Mouse (Mus musculus): ENCODE measurements at regions not wholly inside any gene's neighbourhood (a gene's known extent, or its start where the extent isn't known, plus 50 kb on each side); places are given as distances from the start of the nearest gene placed in this dataset.

DNA sequence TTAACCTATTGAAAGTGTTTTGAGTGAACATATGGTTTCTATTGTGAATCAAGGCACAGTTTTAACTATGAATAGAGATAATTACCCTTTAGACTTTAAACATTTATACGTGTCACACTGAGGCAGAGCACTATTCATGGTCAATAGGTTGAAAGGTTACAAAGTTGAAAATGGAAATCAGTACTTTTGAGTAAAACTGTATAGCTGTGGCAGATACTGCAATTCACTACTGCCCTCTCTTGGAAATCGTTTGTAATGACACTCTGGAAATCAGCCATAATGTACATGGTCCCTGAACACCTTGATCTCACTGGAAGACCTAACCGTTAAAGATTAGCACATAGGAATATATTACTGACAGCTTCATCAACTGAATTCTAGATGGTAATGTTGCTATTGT, 215.3 kb upstream of the Adgrl4 start:
- Histone ChIP-seq H3K36me3 (ENCODE audit: control insufficient read depth, insufficient read depth, low read length) (no peaks in the 10 kb centered on the region), H3K4me2 (ENCODE audit: low read length) (no peak overlapping the region), H3K27ac (ENCODE audit: low read depth, low read length) (no peak overlapping the region), H3K27me3 (replicated peaks; ENCODE audit: control insufficient read depth, insufficient read depth, low read length) (no peaks in the 10 kb centered on the region), H3K9me3 (ENCODE audit: control insufficient read depth, low read length) (0 out of 2 replicates have a peak, but pooled peaks cover 2% of the 10 kb centered on the region), H3K4me1 (ENCODE audit: control insufficient read depth, insufficient read depth, low read depth, low read length) (no peaks in the 10 kb centered on the region), H3K4me3 (ENCODE audit: low read length) (no peak overlapping the region), H3K9ac (ENCODE audit: low read depth, low read length) (no peak overlapping the region)
- ATAC-seq: 0 out of 2 replicates have a peak, but pooled peaks have one; percentile 24
- 13% methylated on average over 3 of the region's 3 CpGs for WGBS

DNA sequence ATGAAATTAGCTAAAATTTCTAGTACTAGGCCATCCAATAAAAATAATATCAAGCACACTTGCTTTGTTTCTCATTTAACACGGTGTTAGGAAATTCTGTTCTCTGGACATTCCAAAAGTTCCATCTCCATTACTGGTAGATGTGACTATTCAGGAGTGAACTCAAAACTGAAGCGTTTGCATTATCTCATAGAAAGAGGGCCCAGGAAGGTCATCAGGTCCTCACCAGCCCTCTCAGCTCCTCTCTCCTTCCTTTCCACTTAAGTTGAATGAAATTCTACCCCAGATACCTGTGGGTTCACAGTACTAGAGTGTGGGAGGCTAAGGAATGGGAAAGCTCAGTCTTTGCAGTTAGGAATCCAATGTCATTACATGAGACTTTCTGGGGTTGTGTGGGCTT, 185.2 kb upstream of the Adgrl4 start:
- 83% methylated on average over 2 of the region's 2 CpGs for WGBS
- ATAC-seq: no peak
- no peak overlapping the region for H3K27ac ChIP-seq (ENCODE audit: low read depth, low read length)

DNA sequence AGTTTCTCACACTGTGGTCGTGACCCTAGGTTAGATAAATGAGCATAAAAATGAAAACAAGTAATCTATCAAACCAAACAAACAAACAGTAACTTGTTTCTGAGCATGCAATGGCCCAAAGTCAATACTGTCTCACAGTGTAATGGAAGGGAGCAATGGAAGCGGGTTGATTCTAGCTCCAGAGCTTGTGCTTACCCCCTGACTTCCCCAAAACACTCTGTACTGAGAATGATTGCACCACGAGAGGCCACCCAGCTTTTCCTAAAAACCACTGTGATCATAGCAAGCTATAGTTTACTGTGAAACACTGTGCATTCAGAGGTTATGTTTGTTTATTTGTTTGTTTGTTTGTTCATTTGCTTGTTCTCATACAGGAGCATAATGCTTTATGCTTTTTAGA, 174.9 kb upstream of the Adgrl4 start:
- no peak for ATAC-seq

More for the DNA sequence above, 185.2 kb upstream of the Adgrl4 start:
- Histone ChIP-seq H3K27me3 (replicated peaks; ENCODE audit: control insufficient read depth, insufficient read depth, low read length) (no peaks in the 10 kb centered on the region), H3K9me3 (ENCODE audit: control insufficient read depth, low read length) (no peaks in the 10 kb centered on the region), H3K4me2 (ENCODE audit: low read length) (no peak overlapping the region), H3K9ac (ENCODE audit: low read depth, low read length) (no peak overlapping the region), H3K36me3 (ENCODE audit: control insufficient read depth, insufficient read depth, low read length) (no peaks in the 10 kb centered on the region), H3K4me3 (ENCODE audit: low read length) (no peak overlapping the region), H3K4me1 (ENCODE audit: control insufficient read depth, insufficient read depth, low read depth, low read length) (no peaks in the 10 kb centered on the region)

DNA sequence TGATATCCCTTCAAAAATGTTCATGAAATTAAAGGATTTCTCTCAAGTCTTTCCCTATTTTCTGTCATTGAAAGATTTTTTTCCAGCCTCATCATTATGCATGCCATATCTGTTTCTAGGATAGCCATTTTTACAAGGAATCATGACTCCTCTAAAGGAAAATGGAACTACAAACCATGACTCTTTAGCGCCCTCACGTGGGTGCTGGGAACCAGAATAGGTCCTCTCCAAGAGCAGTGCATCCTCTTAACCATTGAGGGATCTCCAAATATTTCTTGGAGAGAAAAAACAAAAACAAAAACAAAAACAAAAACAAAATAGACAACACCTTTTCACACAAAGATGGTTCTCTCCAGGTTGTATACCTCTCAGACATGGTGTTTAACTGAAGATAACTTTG, 172.0 kb upstream of the Adgrl4 start:
- Histone ChIP-seq H3K4me1 (ENCODE audit: control insufficient read depth, insufficient read depth, low read depth, low read length) (no peaks in the 10 kb centered on the region), H3K9me3 (ENCODE audit: control insufficient read depth, low read length) (no peaks in the 10 kb centered on the region), H3K4me3 (ENCODE audit: low read length) (no peak overlapping the region), H3K9ac (ENCODE audit: low read depth, low read length) (no peak overlapping the region), H3K27me3 (replicated peaks; ENCODE audit: control insufficient read depth, insufficient read depth, low read length) (no peaks in the 10 kb centered on the region), H3K27ac (ENCODE audit: low read depth, low read length) (no peak overlapping the region), H3K36me3 (ENCODE audit: control insufficient read depth, insufficient read depth, low read length) (no peaks in the 10 kb centered on the region), H3K4me2 (ENCODE audit: low read length) (no peak overlapping the region)
- 19% methylated on average over 2 of the region's 2 CpGs for WGBS
- no peak for ATAC-seq

More for the DNA sequence above, 174.9 kb upstream of the Adgrl4 start:
- no peak overlapping the region for H3K4me3 ChIP-seq (ENCODE audit: low read length)
- no peak overlapping the region for H3K27ac ChIP-seq (ENCODE audit: low read depth, low read length)
- H3K4me2 ChIP-seq (ENCODE audit: low read length): no peak overlapping the region
- H3K9ac ChIP-seq (ENCODE audit: low read depth, low read length): no peak overlapping the region
- no peaks in the 10 kb centered on the region for H3K9me3 ChIP-seq (ENCODE audit: control insufficient read depth, low read length)
- H3K36me3 ChIP-seq (ENCODE audit: control insufficient read depth, insufficient read depth, low read length): no peaks in the 10 kb centered on the region
- no peaks in the 10 kb centered on the region for H3K4me1 ChIP-seq (ENCODE audit: control insufficient read depth, insufficient read depth, low read depth, low read length)
- H3K27me3 ChIP-seq (replicated peaks; ENCODE audit: control insufficient read depth, insufficient read depth, low read length): no peaks in the 10 kb centered on the region
- WGBS: 84% methylated on average over 3 of the region's 3 CpGs

DNA sequence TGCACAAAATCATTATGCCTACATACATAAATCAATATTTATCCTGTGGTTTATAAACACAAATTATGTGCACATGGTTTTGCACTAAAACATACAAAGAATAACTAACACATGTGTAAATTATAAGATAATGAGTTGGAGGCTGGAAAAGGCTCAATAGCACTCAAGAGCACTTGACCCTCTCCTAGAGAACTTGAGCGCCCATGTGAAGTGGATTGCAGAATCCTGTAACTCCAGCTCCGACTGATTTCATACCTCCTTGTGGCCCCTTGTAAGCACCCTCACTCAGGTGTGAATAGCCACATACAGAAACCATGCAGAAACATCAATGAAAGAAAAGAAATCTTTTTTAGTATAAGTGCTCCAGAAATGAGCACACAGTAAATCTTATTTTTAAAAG, 168.2 kb upstream of the Adgrl4 start:
- Histone ChIP-seq H3K27me3 (replicated peaks; ENCODE audit: control insufficient read depth, insufficient read depth, low read length) (no peaks in the 10 kb centered on the region), H3K9me3 (ENCODE audit: control insufficient read depth, low read length) (no peaks in the 10 kb centered on the region), H3K9ac (ENCODE audit: low read depth, low read length) (no peak overlapping the region), H3K4me1 (ENCODE audit: control insufficient read depth, insufficient read depth, low read depth, low read length) (no peaks in the 10 kb centered on the region), H3K27ac (ENCODE audit: low read depth, low read length) (no peak overlapping the region), H3K36me3 (ENCODE audit: control insufficient read depth, insufficient read depth, low read length) (no peaks in the 10 kb centered on the region), H3K4me2 (ENCODE audit: low read length) (no peak overlapping the region), H3K4me3 (ENCODE audit: low read length) (no peak overlapping the region)
- no peak for ATAC-seq
- WGBS: 90% methylated on average over 2 of the region's 2 CpGs

DNA sequence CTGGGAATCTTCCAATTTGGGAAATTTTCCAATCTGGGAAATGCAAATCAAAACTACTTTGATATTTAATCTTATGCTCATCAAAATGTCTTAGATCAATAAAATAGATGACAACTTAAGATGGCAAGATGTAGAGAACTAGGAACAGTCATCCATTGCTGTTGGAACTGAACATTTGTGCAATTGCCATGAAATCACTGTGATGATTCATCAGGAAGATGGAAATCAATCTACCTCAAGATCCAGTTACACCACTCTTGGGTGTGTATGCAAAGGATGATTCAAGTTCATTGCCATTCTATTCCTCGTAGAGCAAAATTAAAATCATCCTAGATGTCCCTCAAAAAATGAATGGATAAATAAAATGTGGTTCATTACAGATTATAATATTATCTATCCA, 153.9 kb upstream of the Adgrl4 start:
- no peaks in the 10 kb centered on the region for H3K27me3 ChIP-seq (replicated peaks; ENCODE audit: control insufficient read depth, insufficient read depth, low read length)
- H3K9me3 ChIP-seq (ENCODE audit: control insufficient read depth, low read length): no peaks in the 10 kb centered on the region
- no peak overlapping the region for H3K4me2 ChIP-seq (ENCODE audit: low read length)
- no peaks in the 10 kb centered on the region for H3K36me3 ChIP-seq (ENCODE audit: control insufficient read depth, insufficient read depth, low read length)
- ATAC-seq: no peak
- H3K27ac ChIP-seq (ENCODE audit: low read depth, low read length): no peak overlapping the region
- H3K4me3 ChIP-seq (ENCODE audit: low read length): no peak overlapping the region
- H3K4me1 ChIP-seq (ENCODE audit: control insufficient read depth, insufficient read depth, low read depth, low read length): no peaks in the 10 kb centered on the region
- WGBS: 92% methylated on average over 1 of the region's 1 CpGs
- no peak overlapping the region for H3K9ac ChIP-seq (ENCODE audit: low read depth, low read length)

DNA sequence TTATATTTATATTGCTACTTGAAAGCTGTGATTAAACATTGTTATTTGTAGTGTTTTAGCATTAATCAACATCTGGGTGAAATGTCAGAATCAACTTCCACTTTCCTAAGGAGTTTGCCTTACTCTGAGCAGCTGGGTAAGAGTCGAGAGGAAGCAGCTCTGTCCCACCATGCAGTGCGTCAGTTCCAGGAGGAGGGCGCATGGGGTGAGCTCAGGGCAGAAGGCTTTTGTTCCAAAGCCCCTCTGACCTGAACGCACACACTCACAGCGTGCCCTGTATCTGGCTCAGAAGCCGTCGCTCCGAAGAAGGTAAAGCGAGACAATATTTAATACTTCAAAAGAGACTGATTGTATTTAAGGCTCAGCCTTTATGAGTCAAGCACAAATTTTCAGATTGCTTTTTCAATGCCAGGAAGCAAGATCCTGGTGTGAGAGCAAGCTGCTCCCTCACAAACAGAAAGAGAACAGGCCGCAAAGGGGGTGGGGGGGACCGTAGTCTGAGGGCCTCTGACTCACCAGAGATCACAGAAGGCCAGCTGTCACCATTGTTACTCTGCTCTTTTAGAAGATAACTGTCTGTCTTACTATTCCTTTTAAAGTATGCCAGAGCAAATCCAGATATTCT, 143.6 kb upstream of the Adgrl4 start:
- Histone ChIP-seq H3K36me3 (ENCODE audit: control insufficient read depth, insufficient read depth, low read length) (no peaks in the 10 kb centered on the region), H3K9me3 (ENCODE audit: control insufficient read depth, low read length) (no peaks in the 10 kb centered on the region), H3K4me1 (ENCODE audit: control insufficient read depth, insufficient read depth, low read depth, low read length) (peaks cover 2% of the 10 kb centered on the region; the same call in 1 of the 2 replicates), H3K4me3 (ENCODE audit: low read length) (no peak overlapping the region), H3K4me2 (ENCODE audit: low read length) (peak overlapping the region; percentile 1; the same call in 1 of the 2 replicates), H3K27ac (ENCODE audit: low read depth, low read length) (no peak overlapping the region), H3K27me3 (replicated peaks; ENCODE audit: control insufficient read depth, insufficient read depth, low read length) (no peaks in the 10 kb centered on the region), H3K9ac (ENCODE audit: low read depth, low read length) (no peak overlapping the region)
- peak; percentile 82 for ATAC-seq
- 17% methylated on average over 11 of the region's 11 CpGs for WGBS

DNA sequence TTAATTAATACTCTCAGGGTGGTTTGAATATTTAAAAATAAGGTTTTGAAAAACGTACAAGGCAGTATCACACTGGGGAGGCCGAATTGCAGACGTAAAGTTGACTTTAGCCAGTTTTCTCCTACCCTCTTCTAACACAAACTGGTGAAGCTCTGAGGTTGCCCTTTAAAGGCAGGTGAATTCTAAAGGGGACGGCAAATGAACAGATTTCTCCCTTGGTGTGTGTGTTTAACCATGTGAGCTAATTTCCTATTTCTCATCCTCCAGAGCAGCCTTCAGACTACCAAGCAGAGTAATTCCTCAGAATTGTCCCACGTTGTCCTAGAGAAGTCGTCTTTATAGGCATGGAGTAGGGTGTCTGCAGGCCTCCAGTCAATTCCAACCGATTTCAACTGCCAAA, 143.1 kb upstream of the Adgrl4 start:
- Histone ChIP-seq H3K9me3 (ENCODE audit: control insufficient read depth, low read length) (no peaks in the 10 kb centered on the region), H3K9ac (ENCODE audit: low read depth, low read length) (no peak overlapping the region), H3K36me3 (ENCODE audit: control insufficient read depth, insufficient read depth, low read length) (no peaks in the 10 kb centered on the region), H3K4me2 (ENCODE audit: low read length) (no peak overlapping the region), H3K4me1 (ENCODE audit: control insufficient read depth, insufficient read depth, low read depth, low read length) (peaks cover 2% of the 10 kb centered on the region; the same call in 1 of the 2 replicates), H3K27ac (ENCODE audit: low read depth, low read length) (no peak overlapping the region), H3K4me3 (ENCODE audit: low read length) (no peak overlapping the region), H3K27me3 (replicated peaks; ENCODE audit: control insufficient read depth, insufficient read depth, low read length) (no peaks in the 10 kb centered on the region)
- WGBS: 69% methylated on average over 7 of the region's 7 CpGs
- no peak for ATAC-seq

DNA sequence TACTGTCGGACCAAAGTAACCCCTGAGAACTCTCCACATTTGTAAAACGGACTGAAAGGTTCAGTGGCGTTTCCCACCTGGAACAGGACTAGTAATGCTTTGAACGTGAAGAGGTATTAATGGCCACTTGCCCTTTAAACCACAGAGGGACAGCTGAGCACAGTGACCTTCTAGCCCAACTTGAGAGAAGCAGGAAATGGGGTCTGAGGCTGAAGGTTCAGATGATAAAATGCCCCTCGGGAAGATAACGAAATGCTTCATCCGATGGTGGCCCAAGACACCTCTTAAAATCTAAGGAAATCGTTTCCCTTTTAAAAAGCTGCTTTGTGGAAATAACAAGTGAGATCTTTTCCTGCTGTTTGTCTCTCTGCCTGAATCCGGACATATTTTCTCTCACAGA, 142.7 kb upstream of the Adgrl4 start:
- Histone ChIP-seq H3K36me3 (ENCODE audit: control insufficient read depth, insufficient read depth, low read length) (no peaks in the 10 kb centered on the region), H3K9ac (ENCODE audit: low read depth, low read length) (no peak overlapping the region), H3K4me1 (ENCODE audit: control insufficient read depth, insufficient read depth, low read depth, low read length) (peaks cover 2% of the 10 kb centered on the region; the same call in 1 of the 2 replicates), H3K9me3 (ENCODE audit: control insufficient read depth, low read length) (no peaks in the 10 kb centered on the region), H3K27me3 (replicated peaks; ENCODE audit: control insufficient read depth, insufficient read depth, low read length) (no peaks in the 10 kb centered on the region), H3K4me3 (ENCODE audit: low read length) (no peak overlapping the region), H3K27ac (ENCODE audit: low read depth, low read length) (no peak overlapping the region), H3K4me2 (ENCODE audit: low read length) (no peak overlapping the region)
- no peak for ATAC-seq
- WGBS: 80% methylated on average over 9 of the region's 9 CpGs

Measured in hindbrain, embryonic 16.5 days (tissue).